Mouse (Mus musculus) embryonic facial prominence, embryonic 12.5 days (tissue): ENCODE measurements around the gene Magi2. TPM values are rescaled to one million over a fixed set of nuclear protein-coding genes. Genes with fewer than 3 reads are reported as not detected.
A peak's percentile ranks its signal among the peaks of the same experiment; 100 is the strongest.

Experiments
- ATAC-seq: fragments of 200-750 bp; cut with Nextera tagmentation; 2 replicates; pipeline ENCODE4 v1.8.0; 2017; ENCODE audit not compliant: insufficient number of reproducible peaks, insufficient read depth, low FRiP score, low TSS enrichment
- H3K27ac ChIP-seq: fragments of 300-500 bp; sonication (generic); 2 replicates; pipeline ENCODE4 v1.5.1; 2016; ENCODE audit warnings: mild to moderate bottlenecking
- H3K27me3 ChIP-seq: fragments of 300-500 bp; sonication (generic); 2 replicates; pipeline ENCODE4 v1.6.1; 2016; ENCODE audit warnings: mild to moderate bottlenecking, moderate library complexity
- H3K36me3 ChIP-seq: fragments of 300-500 bp; sonication (generic); 2 replicates; pipeline ENCODE4 v1.6.1; 2016; ENCODE audit warnings: mild to moderate bottlenecking
- H3K4me1 ChIP-seq: fragments of 300-500 bp; sonication (generic); 2 replicates; pipeline ENCODE4 v1.6.1; 2016
- H3K4me2 ChIP-seq: fragments of 300-500 bp; sonication (generic); replicated peaks from 2 replicates; pipeline ENCODE4 v1.6.1; 2016; ENCODE audit warnings: mild to moderate bottlenecking, moderate library complexity
- H3K4me3 ChIP-seq: fragments of 300-500 bp; sonication (generic); 2 replicates; pipeline ENCODE4 v1.5.1; 2016; ENCODE audit warnings: mild to moderate bottlenecking
- H3K9ac ChIP-seq: fragments of 300-500 bp; sonication (generic); 2 replicates; pipeline ENCODE4 v1.6.1; 2016; ENCODE audit warnings: mild to moderate bottlenecking, moderate library complexity
- H3K9me3 ChIP-seq: fragments of 300-500 bp; sonication (generic); 2 replicates; pipeline ENCODE4 v1.6.1; 2016; ENCODE audit warnings: mild to moderate bottlenecking, moderate library complexity
- WGBS: fragments of 180-500 bp; shearing (Covaris S2); methylation state at CpG from one replicate; pipeline ENCODE4 v1.1.7; 2016; 5-methylcytosine and 5-hydroxymethylcytosine counted together
- polyA plus RNA-seq: library from polyadenylated mRNA; unstranded; fragments of >200 nt; fragmentation: Nextera tagmentation; extraction: Ambion mirVana; gene quantifications from 2 replicates; pipeline ENCODE4 v1.2.1, GENCODE M21; 2016

The Magi2 gene
- 10.0 and 10.4 TPM in 2 replicates for polyA plus RNA-seq

DNA sequence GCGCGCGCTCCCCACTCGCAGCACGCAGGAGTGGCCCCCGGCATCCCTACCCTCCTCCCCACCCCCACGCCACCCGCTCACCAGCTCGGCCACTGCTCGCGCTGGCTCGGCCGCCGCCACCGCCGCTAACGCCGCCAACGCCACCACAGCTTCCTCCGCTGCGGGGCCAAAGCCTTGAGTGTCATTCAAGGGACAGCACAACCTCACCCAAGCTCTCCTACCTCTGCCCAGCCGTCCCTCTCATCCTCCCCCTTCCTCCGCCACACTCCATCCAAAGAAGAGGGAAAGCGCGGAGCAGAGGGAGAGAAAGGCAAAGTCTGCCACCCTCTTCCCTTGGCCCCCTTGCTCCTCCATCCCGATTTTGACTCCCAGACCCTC lies at the start of gene Magi2:
Gene Magi2 (plus strand): TSS at position 171 of the 378 bp plus-strand sequence.
- Histone ChIP-seq H3K4me2 (peak within 1 kb of the TSS; percentile 98), H3K36me3 (no peaks in the 10 kb centered on the region), H3K9me3 (no peaks in the 10 kb centered on the region), H3K9ac (peak within 1 kb of the TSS; percentile 66), H3K4me3 (peak within 1 kb of the TSS; percentile 70), H3K27ac (peak within 1 kb of the TSS; percentile 87), H3K4me1 (peaks cover 10% of the 10 kb centered on the region), H3K27me3 (no peaks in the 10 kb centered on the region)
- no peak; the same call in none of the 2 replicates for ATAC-seq
- under 1% methylated on average over 23 of the region's 26 CpGs for WGBS

DNA sequence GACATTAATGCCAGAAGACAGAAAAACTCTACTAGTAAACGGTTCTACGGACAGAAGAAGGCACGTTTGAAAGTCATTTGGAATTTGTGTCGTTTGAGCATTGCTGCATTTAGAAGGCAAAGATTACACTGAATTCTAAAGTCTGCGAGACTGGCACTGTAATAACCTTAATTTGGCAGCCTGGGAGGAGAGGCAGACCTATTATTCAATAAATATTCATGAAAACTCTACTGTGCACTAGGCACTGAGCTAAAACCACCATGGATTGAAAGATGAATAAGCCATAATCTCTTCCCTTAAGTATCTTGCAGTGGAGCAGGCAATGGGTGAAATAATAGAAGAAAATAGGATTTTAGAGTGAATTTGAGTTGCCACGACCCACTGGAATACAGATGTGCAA lies 48.2 kb upstream of the Magi2 start:
- no peaks in the 10 kb centered on the region for H3K9me3 ChIP-seq
- no peak overlapping the region for H3K4me3 ChIP-seq
- no peak overlapping the region for H3K27ac ChIP-seq
- no peak for ATAC-seq
- no peaks in the 10 kb centered on the region for H3K27me3 ChIP-seq
- no peak overlapping the region for H3K9ac ChIP-seq
- no peaks in the 10 kb centered on the region for H3K4me1 ChIP-seq
- 49% methylated on average over 6 of the region's 6 CpGs for WGBS
- H3K36me3 ChIP-seq: no peaks in the 10 kb centered on the region
- no peak overlapping the region for H3K4me2 ChIP-seq

DNA sequence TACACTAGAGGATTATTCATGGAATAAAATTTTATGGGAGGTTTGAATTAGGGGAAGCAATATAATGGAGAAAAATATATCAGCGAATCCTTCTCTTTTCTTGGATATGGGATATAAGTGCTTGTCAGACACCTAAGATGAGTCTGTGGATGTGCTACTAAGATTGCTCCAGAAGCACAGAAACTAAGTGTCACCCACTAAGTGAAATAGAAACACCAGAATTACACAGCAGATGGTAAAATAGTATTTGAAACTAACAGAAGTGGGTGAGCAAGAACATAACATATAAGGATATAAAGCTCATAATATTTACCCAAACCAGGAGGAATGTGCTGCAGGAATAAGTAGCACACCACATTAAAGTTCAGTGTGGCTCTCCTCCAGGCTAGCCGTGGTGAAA lies 40.7 kb upstream of the Magi2 start:
- Histone ChIP-seq H3K4me1 (no peaks in the 10 kb centered on the region), H3K4me3 (no peak overlapping the region), H3K9me3 (no peaks in the 10 kb centered on the region), H3K36me3 (no peaks in the 10 kb centered on the region), H3K4me2 (no peak overlapping the region), H3K27me3 (no peaks in the 10 kb centered on the region), H3K9ac (no peak overlapping the region), H3K27ac (no peak overlapping the region)
- no peak for ATAC-seq
- WGBS: 88% methylated on average over 2 of the region's 2 CpGs

DNA sequence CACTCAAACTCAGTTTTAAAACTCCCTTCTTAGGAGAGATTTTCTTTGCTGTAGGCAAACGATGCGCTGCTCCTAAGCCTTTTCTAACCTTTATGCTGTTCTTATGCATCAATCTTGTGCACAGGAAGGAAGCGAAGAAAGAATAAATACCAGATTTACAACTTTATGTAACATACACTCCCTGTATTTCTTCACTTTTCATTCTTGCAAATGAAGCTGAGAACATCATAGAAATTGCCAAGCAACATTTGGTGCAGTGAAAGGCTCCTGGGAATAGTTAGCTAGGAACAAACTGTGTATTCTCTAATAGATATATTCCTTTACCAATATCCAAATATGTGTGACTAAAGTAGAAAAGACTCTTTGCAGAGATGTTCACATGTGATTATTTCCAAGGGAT lies 15.2 kb upstream of the Magi2 start:
- H3K27ac ChIP-seq: no peak overlapping the region
- no peak overlapping the region for H3K4me2 ChIP-seq
- no peak for ATAC-seq
- no peak overlapping the region for H3K9ac ChIP-seq
- no peaks in the 10 kb centered on the region for H3K9me3 ChIP-seq
- no peaks in the 10 kb centered on the region for H3K27me3 ChIP-seq
- H3K4me3 ChIP-seq: no peak overlapping the region
- H3K36me3 ChIP-seq: no peaks in the 10 kb centered on the region
- 83% methylated on average over 3 of the region's 3 CpGs for WGBS
- H3K4me1 ChIP-seq: no peaks in the 10 kb centered on the region

DNA sequence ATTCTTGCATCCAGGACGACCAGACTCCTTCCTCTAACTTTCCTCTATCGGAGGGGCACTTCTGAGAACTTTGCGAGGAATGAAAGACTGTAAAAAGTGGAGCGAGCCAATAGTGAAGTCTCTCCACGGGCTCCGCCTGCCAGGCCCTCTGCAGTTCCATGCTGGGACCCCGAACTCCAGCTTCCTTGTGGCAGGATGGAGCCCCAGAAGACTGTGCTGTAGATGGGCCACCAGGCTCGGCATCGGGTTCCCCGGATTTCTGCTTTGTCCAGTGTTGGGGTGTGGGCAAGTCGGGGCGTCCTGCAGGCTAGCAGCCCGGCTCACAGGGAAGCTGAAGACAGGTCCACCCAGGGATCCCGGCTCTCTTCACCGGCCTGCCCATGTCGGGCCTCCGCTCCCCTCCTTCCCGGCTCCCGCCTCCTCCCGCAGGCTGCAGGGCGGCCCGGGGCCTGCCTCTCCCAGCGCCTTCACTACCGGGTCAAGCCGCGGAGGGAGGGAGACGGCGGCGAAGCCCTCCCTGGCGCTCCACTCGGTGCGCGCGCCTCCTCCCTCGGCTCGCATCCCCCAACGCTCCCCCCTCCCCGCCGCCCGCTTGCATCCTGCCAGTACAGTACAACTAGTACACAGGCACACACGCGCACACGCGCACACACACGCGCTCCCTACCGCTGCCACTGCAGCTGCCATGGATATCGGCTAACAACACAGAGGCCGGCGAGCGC lies 531 bp upstream of the Magi2 start:
- Histone ChIP-seq H3K4me3 (peak overlapping the region; percentile 70), H3K4me2 (peak overlapping the region; percentile 98), H3K27ac (peak overlapping the region; percentile 87), H3K27me3 (no peaks in the 10 kb centered on the region), H3K36me3 (no peaks in the 10 kb centered on the region), H3K9ac (peak overlapping the region; percentile 66), H3K4me1 (peaks cover 10% of the 10 kb centered on the region), H3K9me3 (no peaks in the 10 kb centered on the region)
- under 1% methylated on average over 33 of the region's 51 CpGs for WGBS
- ATAC-seq: peak; percentile 95

DNA sequence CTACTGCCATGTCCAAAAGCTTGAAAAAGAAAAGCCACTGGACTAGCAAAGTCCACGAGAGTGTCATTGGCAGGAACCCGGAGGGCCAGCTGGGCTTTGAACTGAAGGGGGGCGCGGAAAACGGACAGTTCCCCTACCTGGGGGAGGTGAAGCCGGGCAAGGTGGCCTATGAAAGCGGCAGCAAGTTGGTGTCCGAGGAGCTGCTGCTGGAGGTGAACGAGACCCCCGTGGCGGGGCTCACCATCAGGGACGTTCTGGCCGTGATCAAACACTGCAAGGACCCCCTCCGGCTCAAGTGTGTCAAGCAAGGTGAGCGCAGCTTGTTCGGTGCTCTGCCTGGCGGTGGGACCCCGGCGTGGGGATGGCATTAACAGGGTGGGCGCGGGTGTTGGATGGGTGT lies 445 bp downstream of the Magi2 start:
- peaks cover 10% of the 10 kb centered on the region for H3K4me1 ChIP-seq
- H3K27me3 ChIP-seq: no peaks in the 10 kb centered on the region
- no peaks in the 10 kb centered on the region for H3K36me3 ChIP-seq
- WGBS: under 1% methylated on average over 21 of the region's 21 CpGs
- peak overlapping the region; percentile 70 for H3K4me3 ChIP-seq
- peak overlapping the region; percentile 66 for H3K9ac ChIP-seq
- no peak overlapping the region for H3K27ac ChIP-seq
- no peak for ATAC-seq
- H3K9me3 ChIP-seq: no peaks in the 10 kb centered on the region
- H3K4me2 ChIP-seq: peak overlapping the region; percentile 98

DNA sequence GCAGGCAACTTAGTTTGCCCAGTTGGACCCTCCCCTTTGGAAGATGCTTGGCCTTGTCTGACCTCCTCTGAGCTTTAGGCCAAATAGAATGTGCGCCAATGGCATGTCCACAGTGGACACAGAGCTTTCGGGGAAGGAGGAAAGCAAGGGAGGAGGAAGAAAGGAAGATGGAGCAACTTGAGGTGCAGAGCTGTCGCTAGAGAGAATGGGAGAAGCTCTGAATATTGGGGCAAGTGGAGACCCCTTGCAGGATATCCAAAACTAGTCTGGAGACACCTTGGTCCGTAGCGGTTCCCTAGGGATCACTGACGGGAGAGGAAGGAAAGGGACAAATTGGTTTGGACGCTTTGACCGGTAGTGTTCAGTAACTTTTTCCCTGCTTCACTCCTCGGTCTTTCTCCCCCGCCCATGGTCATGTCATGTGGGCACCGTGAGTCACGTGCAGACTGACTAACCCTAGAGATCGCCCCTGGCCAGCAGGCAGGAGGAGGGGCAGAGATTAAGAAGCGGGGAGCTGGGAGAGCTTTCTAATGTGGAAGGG lies 1.0 kb downstream of the Magi2 start:
- ATAC-seq: no peak

DNA sequence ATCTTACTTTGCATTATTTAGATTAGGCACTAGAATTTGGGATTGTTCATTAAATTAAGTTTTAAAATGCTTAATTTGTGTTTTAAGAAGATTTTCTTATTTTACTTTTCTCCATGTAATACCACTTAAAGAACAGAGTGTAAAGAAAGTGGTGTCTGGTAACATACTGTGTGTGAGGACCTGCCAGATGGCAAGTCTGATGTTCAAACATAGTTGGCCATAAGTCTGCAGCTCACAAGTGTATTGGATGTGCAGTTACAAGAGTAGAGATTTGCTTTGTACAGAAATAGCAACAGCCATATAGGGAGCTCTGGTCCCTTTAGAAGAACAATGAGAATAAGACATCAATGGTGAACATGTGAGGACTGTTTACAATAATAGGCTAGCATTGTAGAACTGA lies 15.0 kb downstream of the Magi2 start:
- H3K9me3 ChIP-seq: no peaks in the 10 kb centered on the region
- H3K4me1 ChIP-seq: 0 out of 2 replicates have a peak, but pooled peaks cover 2% of the 10 kb centered on the region
- no peak overlapping the region for H3K9ac ChIP-seq
- no peak for ATAC-seq
- H3K4me2 ChIP-seq: no peak overlapping the region
- no peak overlapping the region for H3K4me3 ChIP-seq
- H3K27me3 ChIP-seq: no peaks in the 10 kb centered on the region
- H3K27ac ChIP-seq: no peak overlapping the region
- H3K36me3 ChIP-seq: no peaks in the 10 kb centered on the region

More for the DNA sequence above, 1.0 kb downstream of the Magi2 start:
- H3K4me2 ChIP-seq: peak overlapping the region; percentile 98
- H3K27me3 ChIP-seq: no peaks in the 10 kb centered on the region
- H3K9me3 ChIP-seq: no peaks in the 10 kb centered on the region
- H3K27ac ChIP-seq: no peak overlapping the region
- peak overlapping the region; percentile 66 for H3K9ac ChIP-seq
- peak overlapping the region; percentile 70 for H3K4me3 ChIP-seq
- under 1% methylated on average over 14 of the region's 14 CpGs for WGBS
- peaks cover 10% of the 10 kb centered on the region for H3K4me1 ChIP-seq
- no peaks in the 10 kb centered on the region for H3K36me3 ChIP-seq

DNA sequence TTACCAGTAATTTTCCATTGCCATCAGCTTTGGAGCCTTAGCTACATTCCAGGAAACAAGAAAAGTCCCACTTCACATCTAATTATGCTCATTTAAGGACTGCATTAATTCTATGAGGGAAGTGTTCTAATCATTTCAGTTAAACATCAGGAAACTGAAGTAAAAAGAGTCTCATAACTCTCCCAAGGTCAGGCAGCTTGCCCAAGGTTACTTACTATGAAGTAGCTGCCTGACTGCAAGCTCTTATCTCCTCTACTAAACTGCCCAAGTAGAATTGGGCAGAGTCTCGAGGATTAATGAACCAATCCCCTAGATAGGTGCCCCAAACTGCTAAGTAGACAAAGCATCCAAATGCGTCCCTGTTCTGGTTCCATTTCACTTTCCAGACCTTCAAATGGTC lies 19.6 kb downstream of the Magi2 start:
- Histone ChIP-seq H3K9ac (no peak overlapping the region), H3K4me3 (no peak overlapping the region), H3K4me2 (no peak overlapping the region), H3K27ac (no peak overlapping the region), H3K36me3 (no peaks in the 10 kb centered on the region), H3K9me3 (no peaks in the 10 kb centered on the region), H3K27me3 (no peaks in the 10 kb centered on the region), H3K4me1 (peaks cover 6% of the 10 kb centered on the region; the same call in 1 of the 2 replicates)
- 50% methylated on average over 2 of the region's 2 CpGs for WGBS
- ATAC-seq: no peak

DNA sequence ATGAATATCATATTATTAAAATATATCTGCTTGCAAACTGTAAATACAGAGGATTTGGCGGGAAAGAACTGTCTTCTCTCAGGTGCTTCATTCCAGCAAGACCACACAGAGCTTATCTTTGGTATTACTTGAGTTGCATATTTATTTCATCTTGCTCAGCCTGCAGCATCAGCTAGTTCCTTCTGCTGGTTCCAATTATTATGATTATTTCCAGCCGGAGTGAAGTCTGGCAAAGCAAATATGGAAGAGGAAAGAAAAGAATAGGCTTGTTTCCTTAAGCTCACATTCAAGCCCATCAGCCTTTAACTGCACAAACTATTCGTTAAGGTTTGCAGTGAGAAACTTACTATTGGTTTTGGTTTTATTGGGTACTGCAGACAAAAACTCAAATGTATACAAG lies 20.4 kb downstream of the Magi2 start:
- Histone ChIP-seq H3K27me3 (no peaks in the 10 kb centered on the region), H3K4me1 (peaks cover 6% of the 10 kb centered on the region; the same call in 1 of the 2 replicates), H3K9ac (no peak overlapping the region), H3K9me3 (no peaks in the 10 kb centered on the region), H3K36me3 (no peaks in the 10 kb centered on the region), H3K4me3 (no peak overlapping the region), H3K27ac (no peak overlapping the region), H3K4me2 (no peak overlapping the region)
- no peak for ATAC-seq
- 28% methylated on average over 3 of the region's 3 CpGs for WGBS

DNA sequence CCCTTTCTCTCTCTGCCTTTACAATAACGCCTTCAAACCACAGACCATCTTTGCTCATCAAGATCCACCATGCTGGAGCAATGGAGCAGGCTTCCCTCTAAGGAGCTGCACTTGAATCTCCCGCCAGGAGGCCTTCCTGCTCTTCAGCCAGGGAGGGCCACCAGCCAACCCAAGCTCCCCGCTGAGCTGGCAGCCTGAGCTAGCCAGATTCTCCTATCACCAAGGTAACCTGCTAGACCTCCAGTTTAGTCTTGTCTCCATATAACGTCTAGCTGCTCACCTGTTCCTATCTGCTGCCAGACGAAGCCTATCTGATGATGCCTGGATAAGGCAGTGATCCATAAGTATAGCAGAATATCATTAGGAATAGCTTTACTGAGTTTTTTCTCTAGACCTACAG lies 36.0 kb downstream of the Magi2 start:
- H3K9ac ChIP-seq: no peak overlapping the region
- no peak overlapping the region for H3K27ac ChIP-seq
- no peak overlapping the region for H3K4me2 ChIP-seq
- no peak for ATAC-seq
- no peaks in the 10 kb centered on the region for H3K36me3 ChIP-seq
- H3K9me3 ChIP-seq: no peaks in the 10 kb centered on the region
- no peaks in the 10 kb centered on the region for H3K27me3 ChIP-seq
- H3K4me1 ChIP-seq: no peaks in the 10 kb centered on the region
- H3K4me3 ChIP-seq: no peak overlapping the region
- WGBS: 62% methylated on average over 5 of the region's 5 CpGs

DNA sequence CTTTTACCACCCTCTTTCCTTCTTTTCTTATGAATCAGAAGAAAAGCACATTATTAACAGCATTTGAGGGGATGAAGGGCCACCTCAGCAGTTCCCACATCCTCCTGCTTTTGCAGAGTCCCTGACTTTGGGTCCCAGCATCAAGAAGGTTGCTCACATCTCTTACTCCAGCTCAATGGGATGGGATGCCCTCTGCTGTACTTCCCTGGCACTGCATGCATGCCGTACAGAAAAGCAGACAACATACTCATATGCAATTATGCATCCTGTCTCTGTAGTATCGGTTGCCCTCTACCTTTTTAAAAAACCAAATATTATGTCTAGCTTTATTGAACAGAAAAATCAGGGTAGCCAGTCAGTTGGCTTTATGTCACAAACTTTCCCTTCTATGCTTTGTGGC lies 37.8 kb downstream of the Magi2 start:
- WGBS: 67% methylated on average over 2 of the region's 2 CpGs
- Histone ChIP-seq H3K36me3 (no peaks in the 10 kb centered on the region), H3K27ac (no peak overlapping the region), H3K9me3 (no peaks in the 10 kb centered on the region), H3K4me1 (no peaks in the 10 kb centered on the region), H3K27me3 (no peaks in the 10 kb centered on the region), H3K4me3 (no peak overlapping the region), H3K9ac (no peak overlapping the region), H3K4me2 (no peak overlapping the region)
- ATAC-seq: no peak
